Mouse (Mus musculus): ENCODE results near the gene Napsa.

GRCm38 (mm10) chr7:44549621-44550408 lies 22.4 kb upstream of the Napsa start:
- TF ChIP-seq CTCF (IDR thresholded peaks at IDR 0.05; ENCODE audit: control insufficient read depth, insufficient read depth, insufficient read length) (no peak), MYOD1 (IDR thresholded peaks at IDR 0.05; ENCODE audit: control insufficient read depth, insufficient read length, low read depth) (no peak), USF1 (IDR thresholded peaks at IDR 0.05; ENCODE audit: low read depth) (no peak), MYOG (IDR thresholded peaks at IDR 0.05; ENCODE audit: control insufficient read depth, extremely low read depth, insufficient read length) (no peak), MAX (IDR thresholded peaks at IDR 0.05) (no peak)
